Mouse (Mus musculus) embryonic facial prominence, embryonic 13.5 days (tissue): ENCODE results near the gene Olfr374. TPM values are rescaled to one million over a fixed set of nuclear protein-coding genes. Genes with fewer than 3 reads are reported as not detected.

ENCODE experiments used
- ATAC-seq: fragments of 200-750 bp; cut with Nextera tagmentation; 2 replicates; pipeline ENCODE4 v1.8.0; 2017; ENCODE audit warnings: low read depth; ENCODE audit not compliant: insufficient number of reproducible peaks, insufficient read depth, low FRiP score, low TSS enrichment
- H3K27ac ChIP-seq: fragments of 300-500 bp; sonication (generic); 2 replicates; pipeline ENCODE4 v1.5.1; 2015; ENCODE audit warnings: moderate library complexity, mild to moderate bottlenecking, inconsistent platforms
- H3K27me3 ChIP-seq: fragments of 300-500 bp; sonication (generic); 2 replicates; pipeline ENCODE4 v1.6.1; 2015; ENCODE audit warnings: mild to moderate bottlenecking, inconsistent platforms
- H3K36me3 ChIP-seq: fragments of 300-500 bp; sonication (generic); 2 replicates; pipeline ENCODE4 v1.6.1; 2015; ENCODE audit warnings: mild to moderate bottlenecking, inconsistent platforms
- H3K4me1 ChIP-seq: fragments of 300-500 bp; sonication (generic); 2 replicates; pipeline ENCODE4 v1.6.1; 2015; ENCODE audit warnings: inconsistent platforms
- H3K4me2 ChIP-seq: fragments of 300-500 bp; sonication (generic); 2 replicates; pipeline ENCODE4 v1.6.1; 2015; ENCODE audit warnings: moderate library complexity, mild to moderate bottlenecking, inconsistent platforms
- H3K4me3 ChIP-seq: fragments of 300-500 bp; sonication (generic); 2 replicates; pipeline ENCODE4 v1.5.1; 2015; ENCODE audit warnings: mild to moderate bottlenecking, inconsistent platforms
- H3K9ac ChIP-seq: fragments of 300-500 bp; sonication (generic); 2 replicates; pipeline ENCODE4 v1.6.1; 2015; ENCODE audit warnings: mild to moderate bottlenecking, inconsistent platforms
- H3K9me3 ChIP-seq: fragments of 300-500 bp; sonication (generic); 2 replicates; pipeline ENCODE4 v1.6.1; 2016; ENCODE audit warnings: inconsistent platforms
- WGBS: fragments of 180-500 bp; shearing (Covaris S2); methylation state at CpG from one replicate; pipeline ENCODE4 v1.1.7; 2015; ENCODE audit warnings: mixed read lengths; 5-methylcytosine and 5-hydroxymethylcytosine counted together
- polyA plus RNA-seq: library from polyadenylated mRNA; unstranded; fragments of >200 nt; fragmentation: Nextera tagmentation; extraction: Ambion mirVana; gene quantifications from 2 replicates; pipeline ENCODE4 v1.2.1, GENCODE M21; 2015

Olfr374 gene
- polyA plus RNA-seq, 1 experiment from 2014 or later = 0.03 TPM

GRCm38 (mm10) chr8:72153382-72153781 is 46.5 kb downstream of the Olfr374 start:
- ATAC-seq = no peak
- peaks cover 50% of the 10 kb centered on the region for H3K36me3 ChIP-seq
- H3K4me3 ChIP-seq = no peak overlapping the region
- no peak overlapping the region for H3K9ac ChIP-seq
- H3K27ac ChIP-seq = no peak overlapping the region
- no peaks in the 10 kb centered on the region for H3K9me3 ChIP-seq
- no peak overlapping the region for H3K4me2 ChIP-seq
- H3K27me3 ChIP-seq = no peaks in the 10 kb centered on the region
- no peaks in the 10 kb centered on the region for H3K4me1 ChIP-seq

DNA sequence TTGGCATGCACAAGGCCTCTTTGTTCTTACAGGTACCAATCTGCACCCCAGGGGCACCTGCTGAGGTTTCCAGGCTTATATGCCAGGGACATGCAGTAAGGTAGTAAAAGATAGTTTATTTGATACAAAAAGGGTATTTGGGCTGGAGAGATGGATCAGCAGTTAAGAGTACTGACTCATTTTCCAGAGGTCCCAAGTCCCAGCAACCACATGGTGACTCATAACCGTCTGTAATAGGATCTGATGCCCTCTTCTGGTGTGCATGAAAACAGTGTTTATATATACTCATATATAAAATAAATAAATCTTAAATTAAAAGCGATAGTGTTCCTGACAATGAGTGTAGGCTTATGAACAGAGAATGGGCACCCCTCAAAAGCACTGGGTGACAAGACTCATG is 51.3 kb downstream of the Olfr374 start:
- no peaks in the 10 kb centered on the region for H3K27me3 ChIP-seq
- 85% methylated on average over 2 of the region's 2 CpGs for WGBS

GRCm38 (mm10) chr8:72158726-72159125 is 51.9 kb downstream of the Olfr374 start:
- no peak overlapping the region for H3K4me2 ChIP-seq
- no peak for ATAC-seq

More for the DNA sequence above, 51.3 kb downstream of the Olfr374 start:
- peaks cover 18% of the 10 kb centered on the region for H3K4me1 ChIP-seq
- no peak overlapping the region for H3K27ac ChIP-seq
- peaks cover 7% of the 10 kb centered on the region for H3K36me3 ChIP-seq
- no peak overlapping the region for H3K4me2 ChIP-seq
- ATAC-seq = no peak
- no peak overlapping the region for H3K9ac ChIP-seq
- no peaks in the 10 kb centered on the region for H3K9me3 ChIP-seq
- no peak overlapping the region for H3K4me3 ChIP-seq

DNA sequence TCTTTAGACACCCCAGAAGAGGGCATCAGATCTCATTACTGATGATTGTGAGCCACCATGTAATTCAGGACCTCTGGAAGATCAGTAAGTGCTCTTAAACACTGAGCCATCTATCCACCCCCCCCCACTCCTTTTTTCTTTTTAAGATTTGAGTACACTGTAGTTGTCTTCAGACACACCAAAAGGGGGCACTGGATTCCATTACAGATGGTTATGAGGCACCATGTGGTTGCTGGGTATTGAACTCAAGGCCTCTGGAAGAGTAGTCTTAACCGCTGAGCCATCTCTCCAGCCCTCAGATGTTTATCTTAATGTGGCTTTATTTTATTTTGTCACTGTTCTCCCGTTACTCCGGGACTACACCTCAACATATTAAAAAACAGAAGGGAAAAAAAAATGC is 53.2 kb downstream of the Olfr374 start:
- Histone ChIP-seq H3K36me3 (peaks cover 16% of the 10 kb centered on the region), H3K4me3 (peak overlapping the region; percentile 96), H3K27ac (no peak overlapping the region), H3K27me3 (no peaks in the 10 kb centered on the region), H3K9me3 (no peaks in the 10 kb centered on the region), H3K4me2 (peak overlapping the region; percentile 66), H3K4me1 (peaks cover 18% of the 10 kb centered on the region), H3K9ac (peak overlapping the region; percentile 65)
- ATAC-seq = no peak
- 75% methylated on average over 3 of the region's 3 CpGs for WGBS

More at GRCm38 (mm10) chr8:72158726-72159125, 51.9 kb downstream of the Olfr374 start:
- Histone ChIP-seq H3K36me3 (peaks cover 7% of the 10 kb centered on the region; the same call in 1 of the 2 replicates), H3K4me3 (no peak overlapping the region), H3K9ac (no peak overlapping the region), H3K27ac (no peak overlapping the region), H3K4me1 (peaks cover 18% of the 10 kb centered on the region), H3K9me3 (no peaks in the 10 kb centered on the region), H3K27me3 (no peaks in the 10 kb centered on the region)
- WGBS = 82% methylated on average over 3 of the region's 3 CpGs

- Histone ChIP-seq H3K27ac (peak within 1 kb of the TSS; percentile 86), H3K4me1 (peaks cover 18% of the 10 kb centered on the region), H3K4me2 (peak within 1 kb of the TSS; percentile 71), H3K4me3 (peak within 1 kb of the TSS; percentile 96), H3K9me3 (no peaks in the 10 kb centered on the region), H3K9ac (peak within 1 kb of the TSS; percentile 97), H3K36me3 (peaks cover 18% of the 10 kb centered on the region), H3K27me3 (no peaks in the 10 kb centered on the region)
- peak; percentile 100 for ATAC-seq
- WGBS = under 1% methylated on average over 82 of the region's 82 CpGs
Observed at GRCm38 (mm10) chr8:72160707-72161697, 54.2 kb downstream of the Olfr374 start, which contains the start of gene Rab8a. Gene Rab8a (plus strand): TSS chr8:72161200.

DNA sequence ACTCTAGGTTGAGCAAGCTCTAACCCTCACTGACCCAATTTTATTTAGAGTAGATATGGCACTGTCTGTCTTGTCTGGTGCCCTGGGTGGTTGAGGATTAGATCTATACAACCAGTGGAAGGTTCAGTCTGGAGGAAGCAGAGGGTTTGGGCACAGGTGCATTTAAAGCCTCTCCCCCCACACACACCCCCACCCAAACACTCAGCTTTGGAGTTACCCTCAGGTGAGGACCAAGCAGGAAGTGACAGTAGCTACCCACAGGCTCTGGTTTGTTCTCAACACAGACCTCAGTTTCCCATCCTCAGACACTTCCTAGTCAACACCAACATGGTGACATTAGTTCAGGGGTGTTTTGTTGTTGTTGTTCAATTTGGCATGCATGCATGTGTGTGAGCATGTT is 56.0 kb downstream of the Olfr374 start:
- H3K27me3 ChIP-seq = no peaks in the 10 kb centered on the region
- no peak for ATAC-seq
- peaks cover 18% of the 10 kb centered on the region for H3K4me1 ChIP-seq
- no peak overlapping the region for H3K4me3 ChIP-seq
- H3K36me3 ChIP-seq = peaks cover 25% of the 10 kb centered on the region
- H3K9me3 ChIP-seq = no peaks in the 10 kb centered on the region
- H3K4me2 ChIP-seq = peak overlapping the region; percentile 71; the same call in 1 of the 2 replicates
- H3K27ac ChIP-seq = no peak overlapping the region
- H3K9ac ChIP-seq = no peak overlapping the region

Other genes with a start within 250 kb of the Olfr374 start
- 7.7 and 8.4 TPM in 2 replicates for gene Zfp709, start 225.0 kb upstream of the Olfr374 start, polyA plus RNA-seq
- 8.9 and 10.2 TPM in 2 replicates for gene Zfp882, start 198.4 kb upstream of the Olfr374 start, polyA plus RNA-seq
- gene Zfp617, start 198.4 kb upstream of the Olfr374 start, polyA plus RNA-seq = 25.9 and 28.1 TPM in 2 replicates
- 18.9 and 21.3 TPM in 2 replicates for gene Zfp961, start 156.0 kb upstream of the Olfr374 start, polyA plus RNA-seq
- 0.34 and 0.56 TPM in 2 replicates for gene Cyp4f18, start 97.4 kb upstream of the Olfr374 start, polyA plus RNA-seq
- gene Olfr372, start 65.8 kb upstream of the Olfr374 start, polyA plus RNA-seq = not detected in 2 replicates
- 0.11 TPM in 1 of 2 replicates, not detected in the other for gene Olfr373, start 23.9 kb upstream of the Olfr374 start, polyA plus RNA-seq
- 622 and 634 TPM in 2 replicates for gene Tpm4, start 27.9 kb downstream of the Olfr374 start, polyA plus RNA-seq
- gene Rab8a, start 54.2 kb downstream of the Olfr374 start, polyA plus RNA-seq = 132 and 142 TPM in 2 replicates
- not detected in 2 replicates for gene Hsh2d, start 82.6 kb downstream of the Olfr374 start, polyA plus RNA-seq
- gene Cib3, start 105.8 kb downstream of the Olfr374 start, polyA plus RNA-seq = not detected in 2 replicates
- not detected in 2 replicates for gene Gm11034, start 106.6 kb downstream of the Olfr374 start, polyA plus RNA-seq
- 75.3 and 78.1 TPM in 2 replicates for gene Fam32a, start 112.7 kb downstream of the Olfr374 start, polyA plus RNA-seq
- gene Ap1m1, start 133.0 kb downstream of the Olfr374 start, polyA plus RNA-seq = 125 and 126 TPM in 2 replicates
- 26.9 and 55.7 TPM in 2 replicates for gene Gm10282, start 198.2 kb downstream of the Olfr374 start, polyA plus RNA-seq
- gene Klf2, start 212.0 kb downstream of the Olfr374 start, polyA plus RNA-seq = 5.6 and 5.8 TPM in 2 replicates